Mouse (Mus musculus) forebrain, embryonic 14.5 days (tissue): Measurements from ENCODE around the gene Cdk14. TPM values are rescaled to one million over a fixed set of nuclear protein-coding genes. Genes with fewer than 3 reads are reported as not detected.

Experiments
- ATAC-seq: fragments of 200-750 bp; cut with Nextera tagmentation; 2 replicates; pipeline ENCODE4 v1.8.0; 2017; ENCODE audit warnings: mild to moderate bottlenecking, moderate library complexity
- DNase-seq: peaks from one replicate; pipeline ENCODE4 v3.0.0-alpha.2; 2015; ENCODE audit warnings: low spot score
- H3K27ac ChIP-seq: fragments of 300-500 bp; sonication (generic); 2 replicates; pipeline ENCODE4 v1.5.1; 2014; ENCODE audit warnings: low read depth, mild to moderate bottlenecking, control low read depth, low read length, moderate library complexity
- H3K27me3 ChIP-seq: fragments of 300-500 bp; sonication (generic); replicated peaks from 2 replicates; pipeline ENCODE4 v1.6.1; 2014; ENCODE audit warnings: low read length, control low read depth, mixed read lengths; ENCODE audit not compliant: control insufficient read depth, insufficient read depth
- H3K36me3 ChIP-seq: fragments of 300-500 bp; sonication (generic); 2 replicates; pipeline ENCODE4 v1.6.1; 2014; ENCODE audit warnings: low read length, control low read depth; ENCODE audit not compliant: control insufficient read depth, insufficient read depth
- H3K4me1 ChIP-seq: fragments of 300-500 bp; sonication (generic); 2 replicates; pipeline ENCODE4 v1.6.1; 2014; ENCODE audit warnings: antibody characterized with exemption, low read length, control low read depth; ENCODE audit not compliant: control insufficient read depth, insufficient read depth
- H3K4me2 ChIP-seq: fragments of 300-500 bp; sonication (generic); 2 replicates; pipeline ENCODE4 v1.6.1; 2014; ENCODE audit warnings: mild to moderate bottlenecking, control low read depth, low read length
- H3K4me3 ChIP-seq: fragments of 300-500 bp; sonication (generic); 2 replicates; pipeline ENCODE4 v1.5.1; 2014; ENCODE audit warnings: low read depth, low read length, control low read depth
- H3K9ac ChIP-seq: fragments of 300-500 bp; sonication (generic); 2 replicates; pipeline ENCODE4 v1.6.1; 2014; ENCODE audit warnings: mild to moderate bottlenecking, low read length, control low read depth, moderate library complexity
- H3K9me3 ChIP-seq: fragments of 300-500 bp; sonication (generic); replicated peaks from 2 replicates; pipeline ENCODE4 v1.6.1; 2016; ENCODE audit warnings: low read length, control low read depth, mixed read lengths; ENCODE audit not compliant: control insufficient read depth
- WGBS: fragments of 180-500 bp; shearing (Covaris S2); extraction: QIAGEN DNeasy Blood & Tissue Kit; methylation state at CpG from one replicate; pipeline ENCODE4 v1.1.7; 2014; 5-methylcytosine and 5-hydroxymethylcytosine counted together
- polyA plus RNA-seq: library from polyadenylated mRNA; unstranded; fragments of >200 nt; fragmentation: Nextera tagmentation; extraction: Ambion mirVana; gene quantifications from 2 replicates; pipeline ENCODE4 v1.2.1, GENCODE M21; 2014

Gene Cdk14
- polyA plus RNA-seq, 1 experiment from 2014 or later: 26.6 TPM

DNA sequence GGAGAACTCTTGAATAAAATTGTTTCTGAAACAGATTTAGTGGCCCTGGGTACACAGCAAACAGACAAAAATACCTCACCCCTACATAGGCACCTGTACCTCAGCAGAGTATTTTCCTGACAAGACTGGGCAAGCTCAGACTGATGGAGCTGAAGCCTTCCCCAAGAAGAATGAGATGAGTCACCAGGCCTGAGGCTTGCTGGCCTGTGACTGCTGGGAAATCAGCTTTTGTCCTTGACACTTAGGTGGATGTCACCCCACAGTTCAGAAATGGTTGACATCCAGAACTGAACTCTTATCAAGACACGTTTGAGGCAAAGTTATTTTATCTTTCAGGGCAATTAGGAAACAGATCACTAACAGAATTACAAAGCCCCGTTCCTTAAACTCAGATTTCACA, 652.2 kb downstream of the Cdk14 start:
- Histone ChIP-seq H3K27ac (no peak overlapping the region), H3K4me1 (no peaks in the 10 kb centered on the region), H3K4me2 (no peak overlapping the region), H3K9me3 (no peaks in the 10 kb centered on the region), H3K36me3 (no peaks in the 10 kb centered on the region), H3K9ac (no peak overlapping the region), H3K27me3 (no peaks in the 10 kb centered on the region), H3K4me3 (no peak overlapping the region)
- DNase-seq: no peak
- no peak for ATAC-seq
- WGBS: 86% methylated on average over 2 of the region's 2 CpGs

DNA sequence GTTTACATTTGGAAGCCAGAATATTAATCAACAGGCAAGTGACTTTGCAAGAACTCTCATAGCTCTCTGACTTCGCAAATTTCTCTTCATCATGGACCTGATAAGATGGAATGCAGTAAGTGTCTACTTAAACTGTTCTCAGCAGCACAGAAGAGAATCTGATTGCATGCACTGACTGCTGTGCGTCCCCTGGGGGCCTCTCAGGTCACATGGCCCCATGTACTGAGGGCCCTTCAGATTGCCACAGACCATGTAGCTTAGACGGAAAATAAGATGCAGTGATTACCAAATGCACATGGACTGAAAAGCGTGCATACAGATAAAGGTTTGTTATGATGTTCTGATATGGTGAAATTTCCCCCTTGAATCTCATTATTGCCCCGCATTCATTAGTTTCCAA, 653.4 kb downstream of the Cdk14 start:
- no peak overlapping the region for H3K4me3 ChIP-seq
- 86% methylated on average over 5 of the region's 5 CpGs for WGBS
- no peaks in the 10 kb centered on the region for H3K4me1 ChIP-seq

GRCm38 (mm10) chr5:4761891-4762290, 658.2 kb downstream of the Cdk14 start:
- H3K9ac ChIP-seq: no peak overlapping the region
- no peaks in the 10 kb centered on the region for H3K27me3 ChIP-seq
- no peak overlapping the region for H3K4me2 ChIP-seq
- no peak overlapping the region for H3K4me3 ChIP-seq
- no peak overlapping the region for H3K27ac ChIP-seq
- H3K36me3 ChIP-seq: no peaks in the 10 kb centered on the region
- H3K4me1 ChIP-seq: peaks cover 5% of the 10 kb centered on the region
- H3K9me3 ChIP-seq: no peaks in the 10 kb centered on the region
- no peak for ATAC-seq
- no peak for DNase-seq

More for the DNA sequence above, 653.4 kb downstream of the Cdk14 start:
- H3K27me3 ChIP-seq: no peaks in the 10 kb centered on the region
- no peaks in the 10 kb centered on the region for H3K36me3 ChIP-seq
- DNase-seq (no peak), ATAC-seq (no peak)
- H3K9me3 ChIP-seq: no peaks in the 10 kb centered on the region
- H3K4me2 ChIP-seq: no peak overlapping the region
- H3K9ac ChIP-seq: no peak overlapping the region
- H3K27ac ChIP-seq: no peak overlapping the region

DNA sequence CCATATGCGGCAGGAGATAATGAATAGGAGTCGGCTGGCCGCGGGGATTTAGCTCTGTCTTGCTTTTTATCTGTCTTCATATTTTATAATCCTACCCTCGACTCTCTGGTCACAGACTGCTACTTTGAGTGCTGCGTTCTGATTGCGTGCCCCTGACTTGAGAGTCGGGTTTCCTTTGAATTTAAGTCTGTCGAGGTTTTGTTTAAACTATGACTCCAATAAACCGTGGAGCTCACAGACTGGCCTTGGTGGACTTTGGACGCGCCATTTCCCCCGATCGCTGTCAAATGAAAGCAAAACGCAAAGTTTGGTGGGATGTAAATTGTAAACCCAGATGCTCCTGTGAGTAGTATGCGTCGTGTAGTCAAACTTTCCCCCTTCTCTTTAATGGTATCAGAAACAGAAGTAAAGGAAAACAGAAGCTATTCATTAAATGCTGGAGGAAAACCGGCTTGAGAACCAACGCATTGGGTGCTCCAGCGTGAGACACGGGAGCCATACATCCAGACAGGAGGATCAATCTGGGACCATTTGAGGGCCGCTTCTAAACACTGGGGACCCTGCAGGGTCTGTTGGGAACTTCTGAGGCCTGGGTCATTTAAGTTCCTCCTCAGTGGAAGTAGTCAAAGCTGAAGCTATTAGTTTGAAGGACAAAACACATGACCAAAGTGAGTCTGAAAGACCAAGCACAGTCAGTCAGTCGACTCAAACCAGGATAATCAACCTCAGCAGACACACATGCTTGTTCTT, 661.6 kb downstream of the Cdk14 start:
- peaks cover 4% of the 10 kb centered on the region; the same call in 1 of the 2 replicates for H3K36me3 ChIP-seq
- peak overlapping the region; percentile 96 for H3K27ac ChIP-seq
- peak overlapping the region; percentile 96 for H3K4me2 ChIP-seq
- no peaks in the 10 kb centered on the region for H3K9me3 ChIP-seq
- DNase-seq (peak; percentile 38), ATAC-seq (no peak; the same call in 1 of the 2 replicates)
- H3K9ac ChIP-seq: peak overlapping the region; percentile 95
- WGBS: under 1% methylated on average over 23 of the region's 23 CpGs
- H3K4me3 ChIP-seq: peak overlapping the region; percentile 88
- H3K4me1 ChIP-seq: peaks cover 24% of the 10 kb centered on the region
- H3K27me3 ChIP-seq: no peaks in the 10 kb centered on the region

DNA sequence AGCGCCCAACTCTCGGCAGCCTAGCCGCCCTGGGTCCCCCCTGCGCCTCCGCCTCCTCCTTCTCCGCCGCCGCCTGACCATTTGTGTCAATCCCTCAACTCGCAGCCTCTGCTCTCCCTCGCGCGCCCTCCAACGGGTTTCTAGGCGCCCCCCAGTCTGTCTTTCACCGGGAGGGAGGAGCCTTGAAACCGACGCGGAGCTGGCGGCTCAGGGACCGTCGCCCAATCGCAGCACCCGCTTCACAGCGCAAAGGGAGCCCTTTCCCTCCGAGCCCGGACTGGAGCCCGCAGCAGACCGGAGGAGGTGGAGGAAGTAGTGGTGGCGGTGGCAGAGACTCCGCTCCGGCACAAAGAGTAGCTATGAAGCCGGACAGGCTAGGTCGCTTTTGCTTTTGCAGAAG, 662.2 kb downstream of the Cdk14 start, which contains the start of gene Fzd1:
Gene Fzd1 (minus strand): TSS at position 134 of the 400 bp plus-strand sequence.
- H3K27me3 ChIP-seq: no peaks in the 10 kb centered on the region
- peak within 1 kb of the TSS; percentile 96 for H3K27ac ChIP-seq
- H3K9ac ChIP-seq: peak within 1 kb of the TSS; percentile 95
- ATAC-seq: peak; percentile 95
- H3K9me3 ChIP-seq: no peaks in the 10 kb centered on the region
- DNase-seq: peak; percentile 98
- peaks cover 4% of the 10 kb centered on the region; the same call in 1 of the 2 replicates for H3K36me3 ChIP-seq
- H3K4me1 ChIP-seq: peaks cover 27% of the 10 kb centered on the region
- 0% methylated on average over 32 of the region's 33 CpGs for WGBS
- peak within 1 kb of the TSS; percentile 88 for H3K4me3 ChIP-seq
- H3K4me2 ChIP-seq: peak within 1 kb of the TSS; percentile 96

DNA sequence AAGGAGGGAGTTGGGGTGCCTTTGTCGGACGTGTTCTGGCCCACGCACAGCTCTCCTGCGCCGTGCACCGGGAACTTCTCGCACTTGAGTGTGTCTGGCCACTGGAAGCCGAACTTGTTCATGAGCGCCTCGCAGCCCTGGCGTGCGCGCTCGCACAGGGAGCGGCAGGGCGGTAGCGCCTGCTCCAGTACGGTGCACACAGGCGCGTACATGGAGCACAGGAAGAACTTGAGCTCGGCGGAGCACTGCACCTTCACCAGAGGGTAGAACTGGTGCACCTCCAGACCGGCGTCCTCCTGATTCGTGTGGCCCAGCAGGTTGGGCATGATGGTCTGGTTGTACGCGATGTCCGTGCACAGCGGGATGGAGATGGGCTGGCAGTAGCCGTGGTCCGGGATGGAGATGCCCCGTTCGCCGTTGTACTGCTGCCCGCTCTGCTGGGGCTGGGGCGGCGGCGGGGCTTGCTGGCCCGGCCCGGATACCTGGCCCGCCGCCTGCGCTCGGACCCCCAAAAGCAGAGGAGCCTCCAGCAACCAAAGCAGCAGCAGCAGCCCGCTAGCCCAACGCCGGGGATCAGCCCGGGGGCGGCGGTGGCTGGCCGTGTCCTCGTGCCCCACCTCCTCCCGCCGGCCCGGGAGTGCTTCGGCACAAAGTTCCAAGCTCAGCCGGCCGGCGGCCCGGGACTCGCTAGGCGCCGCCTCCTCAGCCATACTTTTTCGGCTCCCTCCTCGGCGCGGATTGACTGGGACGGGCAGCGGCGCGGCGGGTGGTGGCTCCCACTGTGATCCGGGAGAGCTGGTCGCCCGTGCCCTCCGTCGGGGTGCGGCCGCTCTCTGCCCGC, 663.0 kb downstream of the Cdk14 start:
- DNase-seq (peak; percentile 76), ATAC-seq (peak; percentile 36)
- H3K9ac ChIP-seq: peak overlapping the region; percentile 95
- H3K4me1 ChIP-seq: peaks cover 27% of the 10 kb centered on the region
- H3K9me3 ChIP-seq: no peaks in the 10 kb centered on the region
- peaks cover 4% of the 10 kb centered on the region; the same call in 1 of the 2 replicates for H3K36me3 ChIP-seq
- H3K27me3 ChIP-seq: no peaks in the 10 kb centered on the region
- H3K4me2 ChIP-seq: peak overlapping the region; percentile 96
- H3K4me3 ChIP-seq: peak overlapping the region; percentile 88
- peak overlapping the region; percentile 96 for H3K27ac ChIP-seq
- WGBS: under 1% methylated on average over 68 of the region's 80 CpGs

- 2% methylated on average over 43 of the region's 43 CpGs for WGBS
- H3K27ac ChIP-seq: peak overlapping the region; percentile 96
- peaks cover 4% of the 10 kb centered on the region; the same call in 1 of the 2 replicates for H3K36me3 ChIP-seq
- H3K4me1 ChIP-seq: peaks cover 27% of the 10 kb centered on the region
- peak overlapping the region; percentile 96 for H3K4me2 ChIP-seq
- ATAC-seq (peak; percentile 1), DNase-seq (peak; percentile 80)
- no peaks in the 10 kb centered on the region for H3K27me3 ChIP-seq
- peak overlapping the region; percentile 95 for H3K9ac ChIP-seq
- H3K9me3 ChIP-seq: no peaks in the 10 kb centered on the region
- H3K4me3 ChIP-seq: peak overlapping the region; percentile 88
Measured at GRCm38 (mm10) chr5:4756001-4756681, 664.0 kb downstream of the Cdk14 start.

GRCm38 (mm10) chr5:4755326-4755725, 664.8 kb downstream of the Cdk14 start:
- peak overlapping the region; percentile 96 for H3K4me2 ChIP-seq
- peaks cover 27% of the 10 kb centered on the region for H3K4me1 ChIP-seq
- WGBS: 26% methylated on average over 11 of the region's 11 CpGs
- DNase-seq (no peak), ATAC-seq (no peak)
- H3K9ac ChIP-seq: peak overlapping the region; percentile 95
- H3K27ac ChIP-seq: no peak overlapping the region
- H3K36me3 ChIP-seq: peaks cover 4% of the 10 kb centered on the region; the same call in 1 of the 2 replicates
- no peaks in the 10 kb centered on the region for H3K27me3 ChIP-seq
- peak overlapping the region; percentile 88 for H3K4me3 ChIP-seq
- no peaks in the 10 kb centered on the region for H3K9me3 ChIP-seq
